ENCODE assay signal across 12 mouse cellular contexts in the genomic region with DNA sequence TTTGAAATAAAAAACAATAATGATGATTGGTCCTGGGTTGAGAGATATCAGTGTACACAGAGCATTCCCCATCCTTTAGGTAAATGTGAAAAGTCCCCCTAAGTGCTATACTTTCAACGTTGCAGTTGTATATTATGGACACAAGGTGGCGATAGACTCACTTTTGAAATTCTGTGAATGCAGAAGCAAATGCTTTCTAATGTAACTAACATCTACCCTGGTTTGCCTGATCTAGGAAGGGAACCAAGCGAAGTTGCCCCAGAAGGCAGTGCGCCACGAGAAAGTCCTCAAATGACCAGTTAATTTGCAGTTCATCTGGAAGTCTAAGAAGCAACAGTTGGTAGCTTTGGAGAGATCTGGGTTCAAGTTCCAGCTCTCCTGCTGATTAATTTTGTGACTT. TPM values are rescaled to one million over a fixed set of nuclear protein-coding genes. Genes with fewer than 3 reads are reported as not detected.
DNase-seq lines count a peak whose midpoint lies in the region; ATAC-seq and TF ChIP-seq lines count a peak whose summit lies in the region.
"Had no signal": no experiment of that assay in that cellular context is flagged by ENCODE, and none has a peak within 500 bp of the region (broad histone marks: within the 10 kb centered on the region; RNA-seq: fewer than 3 reads in every experiment).

No protein-coding gene starts in this region.

- DNase-seq in cerebellum, adult 8-10 months = peak; percentile 3
- no peak for DNase-seq in cerebellum, adult 11 months
- DNase-seq in liver, adult 2 months (ENCODE audit: extremely low read depth, low read depth, low spot score) = peak; percentile 65
- DNase-seq in embryonic facial prominence, embryonic 14.5 days (ENCODE audit: low spot score) = peak; percentile 53
- DNase-seq in adrenal gland, adult 8-10 months = no peak
- no peak for DNase-seq in spleen, adult 12 weeks (ENCODE audit: low spot score)
- DNase-seq: liver, embryonic 13.5 days had no signal

- H3K4me1 ChIP-seq in liver, adult 2 months (ENCODE audit: control insufficient read depth, insufficient read depth, low read length) = peaks cover 2% of the 10 kb centered on the region
- H3K4me1 ChIP-seq in liver, embryonic 12.5 days = peaks cover 4% of the 10 kb centered on the region; the same call in 1 of the 2 replicates
- no peaks in the 10 kb centered on the region for H3K4me1 ChIP-seq in embryonic facial prominence, embryonic 14.5 days (ENCODE audit: control insufficient read depth, insufficient read depth, low read length)
- H3K4me1 ChIP-seq: liver, embryonic 13.5 days had no signal

- H3K27me3 ChIP-seq in liver, adult 2 months (ENCODE audit: control insufficient read depth, insufficient read depth, low read length) = no peaks in the 10 kb centered on the region
- H3K27me3 ChIP-seq in liver, embryonic 12.5 days (replicated peaks) = no peaks in the 10 kb centered on the region
- H3K27me3 ChIP-seq in embryonic facial prominence, embryonic 14.5 days (replicated peaks; ENCODE audit: control insufficient read depth, insufficient read depth, low read length) = no peaks in the 10 kb centered on the region
- H3K27me3 ChIP-seq: liver, embryonic 13.5 days had no signal

- no peak overlapping the region for H3K9ac ChIP-seq in liver, adult 2 months (ENCODE audit: low read depth, low read length)
- H3K9ac ChIP-seq in liver, embryonic 12.5 days = no peak overlapping the region
- H3K9ac ChIP-seq in embryonic facial prominence, embryonic 14.5 days (ENCODE audit: low read depth, low read length) = no peak overlapping the region
- H3K9ac ChIP-seq: liver, embryonic 13.5 days had no signal

- no peaks in the 10 kb centered on the region for H3K79me2 ChIP-seq in liver, adult 2 months (ENCODE audit: control insufficient read depth, insufficient read depth, low read length)

- ATAC-seq in liver, embryonic 12.5 days = no peak
- no peak for ATAC-seq in embryonic facial prominence, embryonic 14.5 days (ENCODE audit: low read depth)
- peak; percentile 85 for ATAC-seq in megakaryocyte-erythroid progenitor cell, adult 5-6 weeks (replicated peaks; ENCODE audit: low FRiP score, low TSS enrichment, poor library complexity, severe bottlenecking)

- H3K4me2 ChIP-seq in liver, embryonic 12.5 days = no peak overlapping the region
- H3K4me2 ChIP-seq in embryonic facial prominence, embryonic 14.5 days (ENCODE audit: low read depth, low read length) = no peak overlapping the region
- H3K4me2 ChIP-seq: liver, embryonic 13.5 days had no signal

- peak; percentile 53 for TF ChIP-seq CTCF in liver, adult 2 months (IDR thresholded peaks at IDR 0.05; ENCODE audit: low read depth, low read length)

- WGBS in liver, adult 2 months = 11% methylated on average over 5 of the region's 5 CpGs
- 20% methylated on average over 5 of the region's 5 CpGs for WGBS in liver, embryonic 12.5 days (ENCODE audit: insufficient replicate concordance)
- 32% methylated on average over 5 of the region's 5 CpGs for WGBS in embryonic facial prominence, embryonic 14.5 days

- no peak overlapping the region for H3K27ac ChIP-seq in liver, adult 2 months (replicated peaks; ENCODE audit: insufficient read depth, low read depth, low read length)
- H3K27ac ChIP-seq in liver, embryonic 12.5 days = no peak overlapping the region
- no peak overlapping the region for H3K27ac ChIP-seq in embryonic facial prominence, embryonic 14.5 days (replicated peaks; ENCODE audit: low read depth, low read length)
- H3K27ac ChIP-seq: liver, embryonic 13.5 days had no signal

- TF ChIP-seq POLR2A in liver, adult 2 months (IDR thresholded peaks at IDR 0.05; ENCODE audit: extremely low read depth, insufficient read depth, low read length) = no peak

- H3K9me3 ChIP-seq in liver, embryonic 12.5 days (replicated peaks) = no peaks in the 10 kb centered on the region
- H3K9me3 ChIP-seq in embryonic facial prominence, embryonic 14.5 days (ENCODE audit: control insufficient read depth, low read length) = no peaks in the 10 kb centered on the region
- H3K9me3 ChIP-seq: liver, embryonic 13.5 days had no signal

- H3K36me3 ChIP-seq in liver, adult 2 months (ENCODE audit: control insufficient read depth, insufficient read depth, low read length) = no peaks in the 10 kb centered on the region
- H3K36me3 ChIP-seq in liver, embryonic 12.5 days = no peaks in the 10 kb centered on the region
- H3K36me3 ChIP-seq in embryonic facial prominence, embryonic 14.5 days (ENCODE audit: control insufficient read depth, insufficient read depth, low read length) = no peaks in the 10 kb centered on the region
- H3K36me3 ChIP-seq: G1E; liver, embryonic 13.5 days had no signal

- no peak overlapping the region for H3K4me3 ChIP-seq in liver, adult 2 months (ENCODE audit: insufficient read depth, low read depth, low read length)
- no peak overlapping the region for H3K4me3 ChIP-seq in liver, embryonic 12.5 days
- no peak overlapping the region for H3K4me3 ChIP-seq in embryonic facial prominence, embryonic 14.5 days (ENCODE audit: low read depth, low read length)
- H3K4me3 ChIP-seq: liver, embryonic 13.5 days had no signal

RNA-seq across cellular contexts. Expression of a gene that starts 18.8 kb away (rescaled TPM):
- total RNA-seq in liver, adult 2 months (2014; rRNA removed) = not detected in 2 replicates
- not detected in 2 replicates for polyA plus RNA-seq in liver, adult 2 months (2012; rRNA removed)
- polyA plus RNA-seq in liver, embryonic 12.5 days (2016; fragmentation: Nextera tagmentation; extraction: Ambion mirVana) = 0.12 TPM in 1 of 2 replicates, not detected in the other
- not detected in 2 replicates for polyA plus RNA-seq in embryonic facial prominence, embryonic 14.5 days (2014; fragmentation: Nextera tagmentation; extraction: Ambion mirVana)
- total RNA-seq in megakaryocyte-erythroid progenitor cell, adult 5-6 weeks (2014; fragmentation: Nextera tagmentation) = 7.4 TPM in 1 of 2 replicates, not detected in the other
- total RNA-seq in megakaryocyte-erythroid progenitor cell, adult 5-6 weeks (2017) = 2.0 TPM in 1 of 2 replicates, not detected in the other
- total RNA-seq in adrenal gland, adult 8-10 months (2022) = not detected
- polyA plus RNA-seq: frontal cortex, adult 2 months; G1E had no signal

RNA-seq across cellular contexts. Expression of a gene that starts 23.1 kb away (rescaled TPM):
- 3.8 and 8.8 TPM in 2 replicates for total RNA-seq in liver, adult 2 months (2014; rRNA removed)
- 3.7 and 7.5 TPM in 2 replicates for polyA plus RNA-seq in liver, adult 2 months (2012; rRNA removed)
- polyA plus RNA-seq in liver, embryonic 12.5 days (2016; fragmentation: Nextera tagmentation; extraction: Ambion mirVana) = 1.4 and 1.7 TPM in 2 replicates
- polyA plus RNA-seq in embryonic facial prominence, embryonic 14.5 days (2014; fragmentation: Nextera tagmentation; extraction: Ambion mirVana) = 3.7 and 4.8 TPM in 2 replicates
- not detected in 2 replicates for total RNA-seq in megakaryocyte-erythroid progenitor cell, adult 5-6 weeks (2014; fragmentation: Nextera tagmentation)
- not detected in 2 replicates for total RNA-seq in megakaryocyte-erythroid progenitor cell, adult 5-6 weeks (2017)
- total RNA-seq in adrenal gland, adult 8-10 months (2022) = not detected
- polyA plus RNA-seq: G1E; spleen, adult 2 months had no signal

RNA-seq across cellular contexts. Expression of a gene that starts 57.7 kb away (rescaled TPM):
- 9.0 and 25.9 TPM in 2 replicates for total RNA-seq in liver, adult 2 months (2014; rRNA removed)
- 0.22 and 0.62 TPM in 2 replicates for polyA plus RNA-seq in liver, adult 2 months (2012; rRNA removed)
- not detected in 2 replicates for polyA plus RNA-seq in liver, embryonic 12.5 days (2016; fragmentation: Nextera tagmentation; extraction: Ambion mirVana)
- not detected in 2 replicates for polyA plus RNA-seq in embryonic facial prominence, embryonic 14.5 days (2014; fragmentation: Nextera tagmentation; extraction: Ambion mirVana)
- total RNA-seq in megakaryocyte-erythroid progenitor cell, adult 5-6 weeks (2014; fragmentation: Nextera tagmentation) = not detected in 2 replicates
- not detected in 2 replicates for total RNA-seq in megakaryocyte-erythroid progenitor cell, adult 5-6 weeks (2017)
- total RNA-seq in adrenal gland, adult 8-10 months (2022) = 1 to 10 TPM in 3 of 4 experiments, under 1 TPM in 1; 0.67 to 3.1 (median 2.1) TPM
- polyA plus RNA-seq: frontal cortex, adult 2 months; G1E; liver, embryonic 13.5 days; spleen, adult 2 months had no signal

Comparison
In these comparisons a context has a peak if more than half of its experiments do, and no peak if none do; other contexts are left out.
1. DNase-seq: peak in cerebellum, adult 8-10 months (single experiment), liver, adult 2 months (single experiment) and embryonic facial prominence, embryonic 14.5 days (single experiment); none in cerebellum, adult 11 months (single experiment), adrenal gland, adult 8-10 months (single experiment) and spleen, adult 12 weeks (single experiment).